11 mouse cellular contexts compared by ENCODE assay signal in genomic region chr3:138857805-138858546, GRCm38 (mm10).
DNase-seq lines count a peak whose midpoint lies in the region; ATAC-seq and TF ChIP-seq lines count a peak whose summit lies in the region.
"Had no signal": no experiment of that assay in that cellular context is flagged by ENCODE, and none has a peak within 500 bp of the region (broad histone marks: within the 10 kb centered on the region; RNA-seq: fewer than 3 reads in every experiment).

No protein-coding gene starts in this region.

- 21% methylated on average over 12 of the region's 12 CpGs for WGBS in forebrain, embryonic 12.5 days

- ATAC-seq in forebrain, embryonic 12.5 days (ENCODE audit: low FRiP score), result no peak; the same call in 1 of the 2 replicates

- H3K4me3 ChIP-seq in forebrain, embryonic 12.5 days (replicated peaks), result no peak overlapping the region
- H3K4me3 ChIP-seq: megakaryocyte, embryonic 14.5 days had no signal

- H3K4me1 ChIP-seq in forebrain, embryonic 12.5 days, result peaks cover 78% of the 10 kb centered on the region
- H3K4me1 ChIP-seq: megakaryocyte, embryonic 14.5 days had no signal

- H3K27me3 ChIP-seq in forebrain, embryonic 12.5 days, result no peaks in the 10 kb centered on the region
- H3K27me3 ChIP-seq: megakaryocyte, embryonic 14.5 days had no signal

- peak overlapping the region; percentile 68 for H3K27ac ChIP-seq in forebrain, embryonic 12.5 days

- DNase-seq in embryo, embryonic 10 days (ENCODE audit: low spot score), result peak; percentile 54
- DNase-seq in embryo, embryonic 9.5 days (ENCODE audit: extremely low spot score), result no peak
- DNase-seq in brain, embryonic 14.5 days (ENCODE audit: low read depth), result peak; percentile 79
- DNase-seq in mesoderm, embryonic 11.5 days (ENCODE audit: low read depth, low spot score), result peak; percentile 39
- no peak for DNase-seq in Muller cell, postnatal 12 days (ENCODE audit: inconsistent ontology term)
- no peak for DNase-seq in left cerebral cortex, adult 9 months (ENCODE audit: low spot score in 2 of 2)
- DNase-seq in right cerebral cortex, postnatal 25 days, result no peak
- DNase-seq: heart, postnatal 36 days; thymus, adult 18-20 months had no signal

- TF ChIP-seq CTCF in brain, embryonic 14.5 days (IDR thresholded peaks at IDR 0.05; ENCODE audit: borderline replicate concordance, extremely low read depth, insufficient read depth, insufficient read length), result no peak

- H3K9me3 ChIP-seq in forebrain, embryonic 12.5 days, result no peaks in the 10 kb centered on the region
- H3K9me3 ChIP-seq: megakaryocyte, embryonic 14.5 days had no signal

- no peak overlapping the region for H3K9ac ChIP-seq in forebrain, embryonic 12.5 days

- H3K4me2 ChIP-seq in forebrain, embryonic 12.5 days, result no peak overlapping the region

- H3K36me3 ChIP-seq in forebrain, embryonic 12.5 days (replicated peaks), result no peaks in the 10 kb centered on the region

- no peak for TF ChIP-seq POLR2A in brain, embryonic 14.5 days (IDR thresholded peaks at IDR 0.05; ENCODE audit: borderline replicate concordance, extremely low read depth, insufficient read depth, insufficient read length, poor library complexity, severe bottlenecking)

Comparison
In these comparisons a context has a peak if more than half of its experiments do, and no peak if none do; other contexts are left out.
1. DNase-seq: peak in embryo, embryonic 10 days (single experiment), brain, embryonic 14.5 days (single experiment) and mesoderm, embryonic 11.5 days (single experiment); none in embryo, embryonic 9.5 days (single experiment), Muller cell, postnatal 12 days (single experiment), left cerebral cortex, adult 9 months (0 of 2) and right cerebral cortex, postnatal 25 days (single experiment).